Mouse (Mus musculus) G1E (cell line): Measurements from ENCODE around the gene Cs.

Experiments
- CTCF ChIP-seq: IDR thresholded peaks from 2 replicates; pipeline ENCODE4 v1.5.1; 2012; ENCODE audit warnings: low read depth, low read length, inconsistent platforms, mixed read lengths
- GATA1 ChIP-seq: IDR thresholded peaks from 2 replicates; pipeline ENCODE4 v1.6.1; 2012; ENCODE audit warnings: borderline replicate concordance, low read length, inconsistent platforms, mixed read lengths
- TAL1 ChIP-seq: conservative IDR thresholded peaks from 2 replicates; pipeline ENCODE4 v1.6.1; 2012; ENCODE audit warnings: low read depth, low read length, inconsistent platforms, mixed read lengths

DNA sequence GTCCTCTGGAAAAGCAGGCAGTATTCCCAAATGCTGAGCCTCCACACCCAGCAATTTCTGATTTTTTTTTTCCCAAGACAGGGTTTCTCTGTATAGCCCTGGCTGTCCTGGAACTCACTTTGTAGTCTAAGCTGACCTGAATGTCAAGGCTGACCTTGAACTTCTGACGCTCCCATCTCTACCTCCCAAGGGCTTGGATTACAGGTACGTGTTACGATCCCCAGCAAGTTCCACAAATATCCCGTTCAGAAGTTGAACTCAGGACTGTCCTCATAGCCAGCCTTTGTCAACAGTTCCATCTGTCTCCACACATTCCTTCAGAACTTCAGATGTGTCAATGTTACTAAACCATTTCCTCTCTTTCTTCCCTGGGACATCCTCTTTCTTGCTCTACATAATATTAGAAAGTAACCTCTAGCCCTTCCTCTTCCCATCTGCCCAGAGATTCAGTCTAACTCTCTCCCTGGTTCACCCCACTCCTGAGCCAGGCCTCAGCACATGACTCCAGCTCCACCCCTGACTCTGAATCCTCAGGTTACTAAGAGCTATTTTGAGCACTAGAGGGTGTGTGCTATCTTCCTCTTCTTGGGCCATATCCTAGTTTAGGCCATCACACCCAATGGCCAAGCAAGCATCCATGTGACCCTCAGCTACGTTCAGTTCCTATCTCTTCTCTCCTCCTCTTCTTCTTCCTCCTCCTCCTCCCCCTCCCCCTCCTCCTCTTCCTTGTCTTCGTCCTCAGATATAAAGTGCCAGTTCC is 35.6 kb downstream of the Cs start:
- TF ChIP-seq CTCF (no peak), GATA1 (no peak), TAL1 (no peak)
